Mouse (Mus musculus): ENCODE results near the gene Entpd1. TPM values are rescaled to one million over a fixed set of nuclear protein-coding genes. Genes with fewer than 3 reads are reported as not detected.

Entpd1 gene
- polyA plus RNA-seq, 1 experiment from 2014 or later: 6.5 TPM

GRCm38 (mm10) chr19:40678087-40678486, 65.9 kb downstream of the Entpd1 start:
- no peaks in the 10 kb centered on the region for H3K4me1 ChIP-seq
- no peak overlapping the region for H3K4me2 ChIP-seq
- H3K9me3 ChIP-seq (replicated peaks): no peaks in the 10 kb centered on the region
- no peak overlapping the region for H3K4me3 ChIP-seq (replicated peaks)
- no peaks in the 10 kb centered on the region for H3K27me3 ChIP-seq
- WGBS: 80% methylated on average over 6 of the region's 6 CpGs
- H3K9ac ChIP-seq: no peak overlapping the region
- H3K27ac ChIP-seq: no peak overlapping the region
- ATAC-seq (replicated peaks; ENCODE audit: low FRiP score): no peak
- H3K36me3 ChIP-seq: no peaks in the 10 kb centered on the region

GRCm38 (mm10) chr19:40678532-40679307, 66.6 kb downstream of the Entpd1 start:
- no peak overlapping the region for H3K4me3 ChIP-seq (replicated peaks)
- 47% methylated on average over 17 of the region's 17 CpGs for WGBS
- no peak for ATAC-seq (replicated peaks; ENCODE audit: low FRiP score)
- H3K36me3 ChIP-seq: no peaks in the 10 kb centered on the region
- no peaks in the 10 kb centered on the region for H3K9me3 ChIP-seq (replicated peaks)
- no peaks in the 10 kb centered on the region for H3K27me3 ChIP-seq
- H3K4me2 ChIP-seq: no peak overlapping the region
- no peak overlapping the region for H3K9ac ChIP-seq
- no peak overlapping the region for H3K27ac ChIP-seq
- H3K4me1 ChIP-seq: no peaks in the 10 kb centered on the region

GRCm38 (mm10) chr19:40679632-40680031, 67.5 kb downstream of the Entpd1 start:
- H3K27me3 ChIP-seq: no peaks in the 10 kb centered on the region
- no peaks in the 10 kb centered on the region for H3K9me3 ChIP-seq (replicated peaks)
- no peak for ATAC-seq (replicated peaks; ENCODE audit: low FRiP score)
- 86% methylated on average over 3 of the region's 3 CpGs for WGBS
- H3K4me1 ChIP-seq: no peaks in the 10 kb centered on the region
- no peak overlapping the region for H3K9ac ChIP-seq
- no peak overlapping the region for H3K4me3 ChIP-seq (replicated peaks)
- H3K4me2 ChIP-seq: no peak overlapping the region
- H3K36me3 ChIP-seq: no peaks in the 10 kb centered on the region
- no peak overlapping the region for H3K27ac ChIP-seq

GRCm38 (mm10) chr19:40684124-40684523, 72.0 kb downstream of the Entpd1 start:
- H3K4me2 ChIP-seq: no peak overlapping the region
- H3K27ac ChIP-seq: no peak overlapping the region
- H3K27me3 ChIP-seq: no peaks in the 10 kb centered on the region
- H3K4me3 ChIP-seq (replicated peaks): no peak overlapping the region
- no peak for ATAC-seq (replicated peaks; ENCODE audit: low FRiP score)
- H3K9me3 ChIP-seq (replicated peaks): no peaks in the 10 kb centered on the region
- H3K4me1 ChIP-seq: 0 out of 2 replicates have a peak, but pooled peaks cover 2% of the 10 kb centered on the region
- H3K36me3 ChIP-seq: no peaks in the 10 kb centered on the region
- 97% methylated on average over 1 of the region's 1 CpGs for WGBS
- no peak overlapping the region for H3K9ac ChIP-seq

- WGBS: 91% methylated on average over 7 of the region's 7 CpGs
- ATAC-seq (replicated peaks; ENCODE audit: low FRiP score): no peak
- H3K27ac ChIP-seq: no peak overlapping the region
- no peak overlapping the region for H3K9ac ChIP-seq
- H3K36me3 ChIP-seq: no peaks in the 10 kb centered on the region
- 0 out of 2 replicates have a peak, but pooled peaks cover 2% of the 10 kb centered on the region for H3K4me1 ChIP-seq
- H3K27me3 ChIP-seq: no peaks in the 10 kb centered on the region
- H3K4me3 ChIP-seq (replicated peaks): no peak overlapping the region
- H3K4me2 ChIP-seq: no peak overlapping the region
- H3K9me3 ChIP-seq (replicated peaks): no peaks in the 10 kb centered on the region
These were observed 72.4 kb downstream of the Entpd1 start for GRCm38 (mm10) chr19:40684566-40684965.

DNA sequence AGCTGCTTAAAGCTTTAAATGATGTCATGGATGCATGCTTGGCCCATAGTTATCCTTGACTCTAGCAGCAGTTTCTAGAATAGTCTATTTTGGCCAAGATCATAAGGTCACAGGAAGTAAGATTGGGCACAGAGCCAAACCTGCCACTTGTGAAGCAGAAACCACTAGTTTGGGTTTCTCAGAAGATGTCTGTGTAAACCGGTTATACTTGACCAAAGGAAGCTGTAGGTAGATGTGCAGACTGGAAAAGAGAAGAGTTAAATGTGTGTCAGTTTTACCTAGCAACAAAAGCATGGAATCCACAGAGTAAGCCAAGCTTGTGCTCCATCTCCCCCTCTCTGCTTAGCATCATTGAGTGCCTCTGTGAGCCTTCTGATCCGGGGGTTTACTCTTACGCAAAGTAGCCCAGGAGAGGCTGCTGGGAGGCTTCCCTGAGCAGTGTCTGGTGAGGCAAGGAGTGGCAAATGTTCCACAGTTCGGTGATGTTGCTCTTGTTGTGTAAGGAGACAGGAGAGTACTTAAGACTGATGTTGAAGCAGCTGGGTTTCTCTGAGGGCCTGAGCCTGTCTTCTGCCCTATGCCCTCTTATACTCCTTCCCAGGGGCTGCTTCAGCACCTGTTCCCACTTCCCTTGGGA, 75.2 kb downstream of the Entpd1 start:
- Histone ChIP-seq H3K9me3 (replicated peaks) (no peaks in the 10 kb centered on the region), H3K4me1 (0 out of 2 replicates have a peak, but pooled peaks cover 2% of the 10 kb centered on the region), H3K4me3 (replicated peaks) (no peak overlapping the region), H3K27ac (no peak overlapping the region), H3K27me3 (no peaks in the 10 kb centered on the region), H3K36me3 (no peaks in the 10 kb centered on the region), H3K9ac (no peak overlapping the region), H3K4me2 (no peak overlapping the region)
- 75% methylated on average over 4 of the region's 4 CpGs for WGBS
- ATAC-seq (replicated peaks; ENCODE audit: low FRiP score): no peak

GRCm38 (mm10) chr19:40693201-40693600, 81.0 kb downstream of the Entpd1 start:
- Histone ChIP-seq H3K36me3 (no peaks in the 10 kb centered on the region), H3K4me2 (no peak overlapping the region), H3K9me3 (replicated peaks) (no peaks in the 10 kb centered on the region), H3K4me3 (replicated peaks) (no peak overlapping the region), H3K27ac (no peak overlapping the region), H3K4me1 (no peaks in the 10 kb centered on the region), H3K9ac (no peak overlapping the region), H3K27me3 (no peaks in the 10 kb centered on the region)
- 75% methylated on average over 7 of the region's 7 CpGs for WGBS
- no peak for ATAC-seq (replicated peaks; ENCODE audit: low FRiP score)

- WGBS: 83% methylated on average over 6 of the region's 6 CpGs
- Histone ChIP-seq H3K27me3 (no peaks in the 10 kb centered on the region), H3K27ac (no peak overlapping the region), H3K4me2 (no peak overlapping the region), H3K9ac (no peak overlapping the region), H3K9me3 (replicated peaks) (no peaks in the 10 kb centered on the region), H3K36me3 (no peaks in the 10 kb centered on the region), H3K4me1 (no peaks in the 10 kb centered on the region), H3K4me3 (replicated peaks) (no peak overlapping the region)
- ATAC-seq (replicated peaks; ENCODE audit: low FRiP score): no peak
These were observed 84.0 kb downstream of the Entpd1 start for GRCm38 (mm10) chr19:40696116-40696515.

DNA sequence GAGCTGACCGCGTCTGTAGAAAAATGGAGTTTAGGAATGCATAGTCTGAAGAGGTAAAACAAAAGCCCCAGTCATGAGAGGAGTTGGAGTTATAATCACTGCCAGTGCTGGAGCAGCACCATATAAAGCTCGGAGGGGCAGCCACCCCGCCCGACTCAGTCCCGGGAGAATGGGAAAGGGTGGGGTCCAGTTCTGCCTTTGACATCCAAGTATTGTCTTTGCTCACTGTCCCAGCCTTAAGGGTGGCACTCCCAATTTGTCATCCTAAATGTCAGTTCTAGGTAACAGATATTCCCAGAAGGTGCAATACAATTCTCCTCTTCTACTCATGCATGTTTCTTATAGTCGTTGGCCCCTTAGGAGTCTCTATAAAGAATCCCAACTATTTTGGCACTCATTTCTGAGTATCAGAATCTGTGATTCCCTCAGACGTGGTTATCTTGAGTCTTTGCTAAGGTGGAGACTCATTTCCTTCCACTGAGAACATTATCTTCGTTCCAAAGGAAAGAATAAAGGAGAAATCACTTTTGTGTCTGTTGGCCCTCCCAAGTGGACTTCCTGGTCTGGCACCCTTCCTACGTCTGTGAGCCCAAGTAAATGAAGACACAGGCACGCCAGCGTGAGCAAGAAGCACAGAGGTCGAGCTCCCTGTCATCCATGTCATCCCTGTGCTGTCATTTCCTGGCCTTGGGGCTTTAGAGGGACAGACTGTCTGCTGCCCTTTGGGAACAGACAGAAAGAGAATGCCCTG, 86.1 kb downstream of the Entpd1 start:
- no peak overlapping the region for H3K27ac ChIP-seq
- H3K4me2 ChIP-seq: no peak overlapping the region
- no peak overlapping the region for H3K9ac ChIP-seq
- ATAC-seq (replicated peaks; ENCODE audit: low FRiP score): no peak
- H3K4me1 ChIP-seq: no peaks in the 10 kb centered on the region
- no peaks in the 10 kb centered on the region for H3K36me3 ChIP-seq
- H3K27me3 ChIP-seq: no peaks in the 10 kb centered on the region
- 71% methylated on average over 13 of the region's 13 CpGs for WGBS
- H3K9me3 ChIP-seq (replicated peaks): no peaks in the 10 kb centered on the region
- H3K4me3 ChIP-seq (replicated peaks): no peak overlapping the region

DNA sequence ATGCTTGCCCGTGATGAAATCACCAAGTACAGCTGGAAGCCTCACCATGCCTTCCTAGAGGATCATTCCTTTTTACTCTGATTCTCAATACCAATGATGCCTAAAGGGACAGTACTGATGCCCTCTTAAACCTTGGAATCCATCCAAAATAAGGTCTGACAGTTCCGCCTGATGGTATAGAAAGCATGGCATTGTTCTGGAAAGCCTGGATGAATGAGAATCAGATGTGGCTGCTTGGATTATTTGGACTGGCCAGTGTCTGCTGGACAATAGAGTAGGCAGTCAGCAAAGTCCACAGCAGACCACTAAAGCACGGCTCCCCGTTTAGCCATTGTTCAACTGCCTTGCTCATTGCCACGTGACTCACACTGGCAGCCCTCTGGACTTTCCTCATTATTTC, 87.7 kb downstream of the Entpd1 start:
- Histone ChIP-seq H3K36me3 (no peaks in the 10 kb centered on the region), H3K4me1 (no peaks in the 10 kb centered on the region), H3K9ac (no peak overlapping the region), H3K27me3 (no peaks in the 10 kb centered on the region), H3K4me2 (no peak overlapping the region), H3K27ac (no peak overlapping the region), H3K9me3 (replicated peaks) (no peaks in the 10 kb centered on the region), H3K4me3 (replicated peaks) (no peak overlapping the region)
- 86% methylated on average over 5 of the region's 5 CpGs for WGBS
- ATAC-seq (replicated peaks; ENCODE audit: low FRiP score): no peak

DNA sequence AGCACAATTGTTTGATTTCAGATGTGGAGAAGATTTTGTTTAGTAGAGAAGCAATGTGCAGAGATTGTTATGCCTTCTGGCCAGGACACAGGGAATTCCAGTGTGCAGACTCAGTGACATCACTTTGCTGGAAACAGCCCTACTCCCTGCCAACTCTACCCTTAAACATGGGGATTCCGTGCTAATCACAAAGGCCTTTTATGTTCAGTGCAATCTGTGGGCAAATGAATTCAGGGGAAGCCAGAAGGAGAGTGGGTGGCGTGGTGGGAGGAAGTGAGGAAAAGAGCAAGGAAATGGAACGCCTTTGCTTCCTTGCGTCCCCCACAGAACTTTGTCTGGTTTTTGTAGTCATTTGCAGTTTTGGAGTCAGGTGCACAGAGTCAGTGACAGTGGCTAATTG, 90.2 kb downstream of the Entpd1 start:
- 59% methylated on average over 4 of the region's 4 CpGs for WGBS
- H3K9me3 ChIP-seq (replicated peaks): no peaks in the 10 kb centered on the region
- H3K27ac ChIP-seq: no peak overlapping the region
- no peaks in the 10 kb centered on the region for H3K4me1 ChIP-seq
- no peak overlapping the region for H3K4me3 ChIP-seq (replicated peaks)
- no peak overlapping the region for H3K9ac ChIP-seq
- H3K27me3 ChIP-seq: no peaks in the 10 kb centered on the region
- no peak overlapping the region for H3K4me2 ChIP-seq
- ATAC-seq (replicated peaks; ENCODE audit: low FRiP score): no peak
- no peaks in the 10 kb centered on the region for H3K36me3 ChIP-seq

Measured in kidney, embryonic 15.5 days (tissue).